Mouse (Mus musculus): ENCODE measurements at regions not wholly inside any gene's neighbourhood (a gene's known extent, or its start where the extent isn't known, plus 50 kb on each side); places are given as distances from the start of the nearest gene placed in this dataset.
"Not testable (repeated sequence)": the region's sequence is repeated elsewhere in the genome, so short reads cannot be mapped to it uniquely, and the experiment has no call there.

DNA sequence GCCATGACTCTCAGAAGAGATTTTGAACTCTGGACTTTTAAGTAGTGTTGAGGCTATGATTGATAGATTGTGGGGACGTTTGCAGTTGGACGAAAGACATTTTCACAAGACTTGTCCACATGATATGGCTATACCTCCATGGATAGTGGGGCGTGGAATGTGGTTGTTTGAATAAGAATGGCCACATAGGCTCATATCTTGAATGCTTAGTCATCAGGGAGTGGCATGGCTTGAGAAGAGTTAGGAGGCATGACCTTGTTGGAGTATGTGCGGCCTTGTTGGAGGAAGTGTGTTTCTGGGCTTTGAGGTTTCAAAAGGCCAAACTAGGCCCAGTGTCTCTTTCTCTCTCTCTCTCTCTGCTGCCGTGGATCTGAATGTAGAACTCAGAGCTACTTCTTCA is 204.7 kb upstream of the Pclo start:
- DNase-seq (ENCODE audit: low spot score in 2 of 2), result no peak

DNA sequence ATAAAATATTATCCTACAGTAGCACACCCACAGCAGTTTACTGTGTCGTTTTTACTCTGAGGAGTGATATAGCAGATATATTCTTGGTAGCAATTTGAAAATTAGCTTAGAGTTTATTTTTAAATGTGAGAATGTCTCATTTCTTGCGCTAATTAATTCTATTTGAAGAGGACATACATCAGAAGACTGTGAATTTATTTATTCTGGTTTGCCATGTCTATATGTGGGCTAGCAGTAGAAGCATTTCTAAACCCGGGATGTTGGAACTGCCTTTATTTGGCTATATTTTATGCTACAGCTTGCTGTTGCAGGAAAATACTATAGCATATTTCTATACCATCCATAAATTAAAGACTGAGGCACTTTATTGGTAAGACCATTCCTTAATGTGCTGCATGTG is 203.0 kb upstream of the Pclo start:
- no peak for DNase-seq (ENCODE audit: low spot score in 2 of 2)

- DNase-seq (ENCODE audit: low spot score in 2 of 2), result no peak
Measured at GRCm38 (mm10) chr5:14320216-14320615, 194.5 kb upstream of the Pclo start.

- DNase-seq (ENCODE audit: low spot score in 2 of 2), result no peak
Measured at GRCm38 (mm10) chr5:14322000-14322399, 192.7 kb upstream of the Pclo start.

- no peak for DNase-seq (ENCODE audit: low spot score in 2 of 2)
Measured at GRCm38 (mm10) chr5:14360446-14360845, 154.3 kb upstream of the Pclo start.

GRCm38 (mm10) chr5:14389184-14389890 is 125.4 kb upstream of the Pclo start:
- peak in 1 of 2 experiments; percentile 37 for DNase-seq (ENCODE audit: low spot score in 2 of 2)

- no peak for DNase-seq (ENCODE audit: low spot score in 2 of 2)
Measured at GRCm38 (mm10) chr5:14391793-14392192, 122.9 kb upstream of the Pclo start.

DNA sequence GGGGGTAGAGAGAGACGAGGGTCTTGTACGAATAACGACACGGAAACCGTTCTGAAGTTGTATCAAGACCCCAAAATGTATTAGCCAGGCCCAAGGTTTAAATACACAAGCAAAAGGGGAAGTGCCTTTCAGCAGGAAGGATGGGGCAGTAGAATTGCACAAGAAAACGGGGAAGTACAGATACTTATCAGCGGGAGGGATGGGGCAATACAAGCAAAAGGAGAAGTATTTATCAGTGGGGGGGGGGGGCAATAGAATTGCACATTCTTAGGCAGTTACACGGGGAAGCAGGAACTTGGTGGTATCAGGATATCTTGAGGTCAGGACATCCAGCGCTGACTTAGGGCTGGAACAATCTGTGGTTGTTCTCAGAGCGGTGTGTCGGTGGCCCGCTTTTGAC is 111.3 kb upstream of the Pclo start:
- not testable (repeated sequence) for DNase-seq (ENCODE audit: low spot score in 2 of 2)

DNA sequence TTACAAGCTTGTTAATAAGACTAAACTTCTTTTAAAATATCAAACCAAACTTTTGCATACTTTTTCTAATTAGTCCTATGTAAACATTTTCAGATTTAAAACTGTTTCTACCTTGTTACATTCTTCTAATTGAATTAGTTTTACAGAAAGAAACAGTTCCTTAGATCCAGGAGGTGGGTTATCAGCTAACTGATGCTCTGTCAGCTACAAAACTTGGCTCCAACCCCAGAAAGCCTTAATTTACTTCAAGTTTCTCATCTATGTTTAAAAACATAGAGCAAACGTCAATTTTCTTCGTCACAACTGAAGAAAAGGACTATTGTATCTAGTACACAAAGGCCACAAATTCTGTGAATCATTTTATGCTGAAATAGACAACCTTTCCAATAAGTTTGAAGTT is 110.4 kb upstream of the Pclo start:
- no peak for DNase-seq (ENCODE audit: low spot score in 2 of 2)

DNA sequence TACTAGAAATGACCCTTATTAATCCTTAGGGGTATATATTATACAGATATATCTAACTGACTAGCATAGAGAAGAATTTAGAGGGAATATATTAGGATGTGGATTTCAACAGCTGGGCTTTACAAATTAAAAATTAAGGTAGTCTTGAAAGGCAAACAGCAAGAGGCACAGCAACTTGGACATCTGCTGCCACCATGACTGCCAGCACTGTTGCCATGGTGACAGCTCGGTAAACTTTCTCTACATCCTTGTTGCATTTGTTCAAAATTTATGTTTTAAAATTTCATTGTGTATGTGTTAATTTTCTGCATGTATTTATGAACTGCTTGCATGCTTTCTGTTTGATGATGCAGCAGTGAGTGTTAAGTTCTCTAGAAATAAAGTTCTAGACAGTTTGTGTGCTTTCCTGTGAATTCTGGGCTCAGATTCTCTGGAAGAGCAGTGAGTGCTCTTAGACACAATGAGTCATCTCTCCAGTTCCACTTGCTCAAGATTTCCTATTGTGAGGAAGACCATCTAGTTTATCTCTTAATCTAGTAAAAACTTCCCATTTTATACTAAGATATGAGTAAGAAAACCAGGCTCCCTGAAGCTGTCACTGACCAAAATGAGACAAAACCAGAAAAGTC is 99.4 kb upstream of the Pclo start:
- DNase-seq (ENCODE audit: low spot score in 2 of 2), result no peak

- DNase-seq (ENCODE audit: low spot score in 2 of 2), result no peak
Measured at GRCm38 (mm10) chr5:14453082-14453481, 61.6 kb upstream of the Pclo start.

All from gastrocnemius, postnatal 4 days (tissue).